Mouse (Mus musculus): ENCODE measurements at regions not wholly inside any gene's neighbourhood (a gene's known extent, or its start where the extent isn't known, plus 50 kb on each side); places are given as distances from the start of the nearest gene placed in this dataset.

GRCm38 (mm10) chr2:103848923-103849700 lies 51.7 kb upstream of the Caprin1 start:
- ATAC-seq (ENCODE audit: poor library complexity, severe bottlenecking) = peak; percentile 77

GRCm38 (mm10) chr2:103849766-103850530 lies 52.5 kb upstream of the Caprin1 start:
- ATAC-seq (ENCODE audit: poor library complexity, severe bottlenecking) = no peak

GRCm38 (mm10) chr2:103850531-103850816 lies 53.0 kb upstream of the Caprin1 start:
- ATAC-seq (ENCODE audit: poor library complexity, severe bottlenecking) = no peak

- ATAC-seq (ENCODE audit: poor library complexity, severe bottlenecking) = no peak
Observed at GRCm38 (mm10) chr2:103851171-103851570, 53.7 kb upstream of the Caprin1 start.

GRCm38 (mm10) chr2:103861226-103861625 lies 63.8 kb upstream of the Caprin1 start:
- no peak for ATAC-seq (ENCODE audit: poor library complexity, severe bottlenecking)

GRCm38 (mm10) chr2:103864254-103864653 lies 66.8 kb upstream of the Caprin1 start:
- ATAC-seq (ENCODE audit: poor library complexity, severe bottlenecking) = no peak

GRCm38 (mm10) chr2:103865319-103866171 lies 68.1 kb upstream of the Caprin1 start:
- peak; percentile 74 for ATAC-seq (ENCODE audit: poor library complexity, severe bottlenecking)

- ATAC-seq (ENCODE audit: poor library complexity, severe bottlenecking) = no peak
Observed at GRCm38 (mm10) chr2:103867241-103867957, 70.0 kb upstream of the Caprin1 start.

GRCm38 (mm10) chr2:103867958-103868330 lies 70.5 kb upstream of the Caprin1 start:
- ATAC-seq (ENCODE audit: poor library complexity, severe bottlenecking) = no peak

- ATAC-seq (ENCODE audit: poor library complexity, severe bottlenecking) = no peak
Observed at GRCm38 (mm10) chr2:103868655-103869054, 71.2 kb upstream of the Caprin1 start.

GRCm38 (mm10) chr2:103871522-103872276 lies 74.2 kb upstream of the Caprin1 start:
- peak; percentile 99 for ATAC-seq (ENCODE audit: poor library complexity, severe bottlenecking)

GRCm38 (mm10) chr2:103872277-103872636 lies 74.8 kb upstream of the Caprin1 start:
- no peak for ATAC-seq (ENCODE audit: poor library complexity, severe bottlenecking)

GRCm38 (mm10) chr2:103873381-103873780 lies 75.9 kb upstream of the Caprin1 start:
- no peak for ATAC-seq (ENCODE audit: poor library complexity, severe bottlenecking)

- no peak for ATAC-seq (ENCODE audit: poor library complexity, severe bottlenecking)
Observed at GRCm38 (mm10) chr2:103874466-103874865, 77.0 kb upstream of the Caprin1 start.

- no peak for ATAC-seq (ENCODE audit: poor library complexity, severe bottlenecking)
Observed at GRCm38 (mm10) chr2:103875754-103876153, 78.3 kb upstream of the Caprin1 start.

- no peak for ATAC-seq (ENCODE audit: poor library complexity, severe bottlenecking)
Observed at GRCm38 (mm10) chr2:103876236-103876635, 78.8 kb upstream of the Caprin1 start.

- ATAC-seq (ENCODE audit: poor library complexity, severe bottlenecking) = peak; percentile 60
Observed at GRCm38 (mm10) chr2:103881026-103881763, 76.6 kb upstream of the Lmo2 start.

GRCm38 (mm10) chr2:103884926-103885325 lies 72.9 kb upstream of the Lmo2 start:
- no peak for ATAC-seq (ENCODE audit: poor library complexity, severe bottlenecking)

- no peak for ATAC-seq (ENCODE audit: poor library complexity, severe bottlenecking)
Observed at GRCm38 (mm10) chr2:103888023-103888422, 69.8 kb upstream of the Lmo2 start.
